Mouse (Mus musculus) midbrain, embryonic 16.5 days (tissue): ENCODE data around the gene Atp13a5. TPM values are rescaled to one million over a fixed set of nuclear protein-coding genes. Genes with fewer than 3 reads are reported as not detected.

Experiments
- ATAC-seq: fragments of 200-750 bp; cut with Nextera tagmentation; 2 replicates; pipeline ENCODE4 v1.8.0; 2017; ENCODE audit warnings: moderate TSS enrichment
- H3K27ac ChIP-seq: fragments of 300-500 bp; sonication (generic); 2 replicates; pipeline ENCODE4 v1.5.1; 2014; ENCODE audit warnings: mild to moderate bottlenecking, low read length, mixed read lengths
- H3K27me3 ChIP-seq: fragments of 300-500 bp; sonication (generic); 2 replicates; pipeline ENCODE4 v1.6.1; 2014; ENCODE audit warnings: low read depth, low read length, mixed read lengths; ENCODE audit not compliant: control insufficient read depth, insufficient read depth
- H3K36me3 ChIP-seq: fragments of 300-500 bp; sonication (generic); 2 replicates; pipeline ENCODE4 v1.6.1; 2014; ENCODE audit warnings: mild to moderate bottlenecking, low read length, moderate library complexity, mixed read lengths; ENCODE audit not compliant: control insufficient read depth, insufficient read depth
- H3K4me1 ChIP-seq: fragments of 300-500 bp; sonication (generic); 2 replicates; pipeline ENCODE4 v1.6.1; 2014; ENCODE audit warnings: mild to moderate bottlenecking, low read length, mixed read lengths; ENCODE audit not compliant: control insufficient read depth, insufficient read depth
- H3K4me2 ChIP-seq: fragments of 300-500 bp; sonication (generic); 2 replicates; pipeline ENCODE4 v1.6.1; 2014; ENCODE audit warnings: mild to moderate bottlenecking, low read length, mixed read lengths
- H3K4me3 ChIP-seq: fragments of 300-500 bp; sonication (generic); 2 replicates; pipeline ENCODE4 v1.5.1; 2014; ENCODE audit warnings: low read depth, mild to moderate bottlenecking, low read length, moderate library complexity, mixed read lengths
- H3K9ac ChIP-seq: fragments of 300-500 bp; sonication (generic); 2 replicates; pipeline ENCODE4 v1.6.1; 2014; ENCODE audit warnings: low read depth, low read length, mixed read lengths
- H3K9me3 ChIP-seq: fragments of 300-500 bp; sonication (generic); replicated peaks from 2 replicates; pipeline ENCODE4 v1.6.1; 2014; ENCODE audit warnings: mild to moderate bottlenecking, low read length, mixed read lengths; ENCODE audit not compliant: control insufficient read depth, poor library complexity, severe bottlenecking
- WGBS: fragments of 180-500 bp; shearing (Covaris S2); extraction: QIAGEN DNeasy Blood & Tissue Kit; methylation state at CpG from one replicate; pipeline ENCODE4 v1.1.7; 2014; 5-methylcytosine and 5-hydroxymethylcytosine counted together
- polyA plus RNA-seq: library from polyadenylated mRNA; unstranded; fragments of >200 nt; fragmentation: Nextera tagmentation; extraction: Ambion mirVana; gene quantifications from 2 replicates; pipeline ENCODE4 v1.2.1, GENCODE M21; 2015

Atp13a5 gene
- polyA plus RNA-seq, 1 experiment from 2014 or later, result 4.0 TPM

DNA sequence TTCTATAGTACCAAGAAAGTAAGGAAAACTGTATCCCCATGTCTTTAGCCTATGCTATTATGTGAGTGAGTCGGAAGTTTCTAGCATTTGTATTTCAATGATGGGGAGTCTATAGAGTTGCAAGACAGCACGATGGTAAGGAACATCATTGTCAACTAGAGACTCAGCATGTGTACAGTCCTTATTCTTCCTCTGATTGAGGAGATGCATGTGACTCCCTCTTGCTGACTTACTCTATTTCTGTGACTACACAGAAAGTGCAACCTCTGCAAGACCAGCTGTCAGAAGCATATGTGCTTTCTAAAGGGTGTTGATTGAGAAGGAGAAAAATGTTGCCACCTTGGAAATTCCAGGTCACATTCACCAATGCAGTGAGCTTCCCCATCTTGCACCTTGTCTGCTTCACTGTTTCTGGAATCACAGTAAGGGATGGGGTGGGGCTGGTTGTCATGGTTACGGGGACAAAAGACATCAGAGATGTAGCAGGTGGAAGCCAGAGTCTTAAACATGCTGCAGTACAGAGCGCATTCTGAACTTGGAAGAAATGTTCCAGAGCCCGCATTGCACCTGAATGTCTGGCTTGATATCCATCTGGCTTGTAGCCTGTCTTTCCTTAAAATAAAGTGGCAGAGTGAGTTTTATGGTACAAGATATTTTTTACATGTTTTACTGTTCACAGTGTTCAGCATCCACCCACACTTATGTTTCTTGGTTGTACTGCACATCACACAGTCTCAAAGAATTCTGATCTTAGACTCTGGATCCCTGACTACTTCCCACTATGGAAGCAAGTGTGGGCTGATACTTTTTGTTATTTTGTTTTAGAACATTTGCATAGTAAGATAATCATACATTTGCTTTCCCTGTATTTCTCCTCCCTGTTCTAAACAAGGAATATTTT is 161.9 kb downstream of the Atp13a5 start:
- H3K9ac ChIP-seq, result no peak overlapping the region
- 69% methylated on average over 5 of the region's 5 CpGs for WGBS
- no peaks in the 10 kb centered on the region for H3K9me3 ChIP-seq
- H3K4me3 ChIP-seq, result no peak overlapping the region
- H3K27ac ChIP-seq, result no peak overlapping the region
- H3K36me3 ChIP-seq, result no peaks in the 10 kb centered on the region
- H3K27me3 ChIP-seq, result no peaks in the 10 kb centered on the region
- H3K4me1 ChIP-seq, result peaks cover 7% of the 10 kb centered on the region
- ATAC-seq, result peak; percentile 88
- no peak overlapping the region for H3K4me2 ChIP-seq

GRCm38 (mm10) chr16:29209605-29210411 is 168.7 kb downstream of the Atp13a5 start, which contains the start of gene Hrasls:
Gene Hrasls (plus strand): TSS chr16:29209695.
- Histone ChIP-seq H3K27me3 (no peaks in the 10 kb centered on the region), H3K27ac (peak within 1 kb of the TSS; percentile 31; the same call in 1 of the 2 replicates), H3K9ac (peak within 1 kb of the TSS; percentile 79), H3K4me2 (peak within 1 kb of the TSS; percentile 92), H3K9me3 (no peaks in the 10 kb centered on the region), H3K4me3 (peak within 1 kb of the TSS; percentile 55), H3K36me3 (no peaks in the 10 kb centered on the region), H3K4me1 (peaks cover 9% of the 10 kb centered on the region)
- under 1% methylated on average over 32 of the region's 39 CpGs for WGBS
- peak; percentile 72 for ATAC-seq

GRCm38 (mm10) chr16:29208841-29209240 is 169.7 kb downstream of the Atp13a5 start:
- Histone ChIP-seq H3K4me2 (no peak overlapping the region), H3K27ac (no peak overlapping the region), H3K27me3 (no peaks in the 10 kb centered on the region), H3K4me1 (peaks cover 15% of the 10 kb centered on the region), H3K9ac (no peak overlapping the region), H3K36me3 (no peaks in the 10 kb centered on the region), H3K9me3 (no peaks in the 10 kb centered on the region), H3K4me3 (no peak overlapping the region)
- no peak for ATAC-seq
- WGBS, result 85% methylated on average over 7 of the region's 7 CpGs

DNA sequence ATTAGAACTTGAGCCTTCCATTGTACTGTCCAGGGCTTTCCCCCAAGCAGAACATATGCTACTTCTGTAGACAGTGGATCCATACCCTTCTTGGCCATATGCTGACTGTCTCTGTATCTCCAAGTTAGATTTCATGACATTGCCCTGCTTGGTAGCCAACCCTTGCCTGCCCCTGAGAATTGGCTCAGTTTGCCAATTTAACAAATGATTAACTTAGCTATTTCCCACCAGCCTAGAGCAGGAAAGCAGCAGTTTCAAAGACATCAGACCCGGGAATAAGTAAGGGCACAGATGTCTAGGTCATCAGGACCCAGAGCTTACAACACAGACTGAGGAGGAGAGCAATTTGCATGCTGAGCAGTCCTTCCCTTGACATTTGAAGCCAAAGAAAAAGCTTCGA is 173.0 kb downstream of the Atp13a5 start:
- no peak overlapping the region for H3K4me3 ChIP-seq
- 0 out of 2 replicates have a peak, but pooled peaks have one; percentile 27 for ATAC-seq
- WGBS, result 37% methylated on average over 2 of the region's 2 CpGs

DNA sequence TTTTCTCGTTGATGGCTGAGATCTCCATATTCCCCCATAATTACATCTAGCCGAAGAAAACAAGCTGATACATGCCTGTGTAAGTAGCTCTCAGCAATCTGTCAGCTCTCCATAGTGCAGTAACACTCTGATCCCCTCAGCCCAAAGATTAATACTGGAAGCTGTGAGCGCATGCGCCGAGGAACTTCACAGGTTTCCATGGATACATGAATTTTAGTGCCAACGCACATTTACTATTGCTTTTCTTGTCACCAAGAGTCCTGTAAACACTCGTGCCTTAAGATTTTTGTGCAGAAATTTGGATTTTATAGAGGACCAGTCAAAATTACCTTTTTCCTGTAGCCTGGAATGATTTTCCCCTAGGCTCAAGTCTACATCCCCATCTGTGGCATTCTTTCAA is 173.7 kb downstream of the Atp13a5 start:
- Histone ChIP-seq H3K4me3 (no peak overlapping the region), H3K36me3 (no peaks in the 10 kb centered on the region), H3K9ac (no peak overlapping the region), H3K4me2 (peak overlapping the region; percentile 17), H3K4me1 (peaks cover 12% of the 10 kb centered on the region), H3K27ac (peak overlapping the region; percentile 74), H3K27me3 (no peaks in the 10 kb centered on the region), H3K9me3 (no peaks in the 10 kb centered on the region)
- peak; percentile 85 for ATAC-seq
- WGBS, result 48% methylated on average over 7 of the region's 7 CpGs

More for the DNA sequence above, 173.0 kb downstream of the Atp13a5 start:
- H3K4me1 ChIP-seq, result peaks cover 15% of the 10 kb centered on the region
- H3K9me3 ChIP-seq, result no peaks in the 10 kb centered on the region
- H3K27ac ChIP-seq, result peak overlapping the region; percentile 74
- no peaks in the 10 kb centered on the region for H3K36me3 ChIP-seq
- H3K4me2 ChIP-seq, result no peak overlapping the region
- no peak overlapping the region for H3K9ac ChIP-seq
- H3K27me3 ChIP-seq, result no peaks in the 10 kb centered on the region

DNA sequence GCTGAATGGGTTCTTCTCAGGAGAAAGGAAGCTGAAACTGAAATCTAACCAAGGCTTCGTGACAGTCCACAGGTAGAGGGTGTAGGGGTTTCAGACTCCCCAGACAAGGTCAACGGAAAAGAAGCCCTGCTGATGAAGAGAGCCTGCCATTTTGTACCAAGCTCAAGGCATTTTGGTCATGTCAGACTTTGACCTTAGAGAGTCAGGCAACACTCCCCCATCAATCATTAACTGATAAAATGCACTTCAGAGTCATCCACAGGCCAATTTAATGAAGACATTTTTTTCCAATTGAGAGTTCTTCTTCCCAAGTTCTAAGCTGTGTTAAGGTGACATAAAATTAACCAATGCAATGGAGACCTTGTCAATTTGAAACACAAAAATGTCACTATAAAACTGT is 177.4 kb downstream of the Atp13a5 start:
- Histone ChIP-seq H3K27ac (no peak overlapping the region), H3K4me2 (no peak overlapping the region), H3K4me3 (no peak overlapping the region), H3K9ac (no peak overlapping the region), H3K4me1 (peaks cover 8% of the 10 kb centered on the region), H3K36me3 (no peaks in the 10 kb centered on the region), H3K9me3 (no peaks in the 10 kb centered on the region), H3K27me3 (no peaks in the 10 kb centered on the region)
- no peak for ATAC-seq
- 87% methylated on average over 2 of the region's 2 CpGs for WGBS

- Histone ChIP-seq H3K36me3 (no peaks in the 10 kb centered on the region), H3K4me2 (no peak overlapping the region), H3K9ac (no peak overlapping the region), H3K27ac (no peak overlapping the region), H3K4me1 (no peaks in the 10 kb centered on the region), H3K4me3 (no peak overlapping the region), H3K9me3 (no peaks in the 10 kb centered on the region), H3K27me3 (no peaks in the 10 kb centered on the region)
- WGBS, result 20% methylated on average over 5 of the region's 5 CpGs
- no peak; the same call in 1 of the 2 replicates for ATAC-seq
Observed at GRCm38 (mm10) chr16:29198461-29198860, 180.1 kb downstream of the Atp13a5 start.

GRCm38 (mm10) chr16:29195156-29195555 is 183.4 kb downstream of the Atp13a5 start:
- Histone ChIP-seq H3K27ac (no peak overlapping the region), H3K4me3 (no peak overlapping the region), H3K9ac (no peak overlapping the region), H3K9me3 (no peaks in the 10 kb centered on the region), H3K4me1 (no peaks in the 10 kb centered on the region), H3K4me2 (no peak overlapping the region), H3K36me3 (no peaks in the 10 kb centered on the region), H3K27me3 (no peaks in the 10 kb centered on the region)
- 93% methylated on average over 1 of the region's 1 CpGs for WGBS
- ATAC-seq, result peak; percentile 41; the same call in 1 of the 2 replicates
